Comparison of ENCODE assay signal across 9 mouse cellular contexts in the genomic region with DNA sequence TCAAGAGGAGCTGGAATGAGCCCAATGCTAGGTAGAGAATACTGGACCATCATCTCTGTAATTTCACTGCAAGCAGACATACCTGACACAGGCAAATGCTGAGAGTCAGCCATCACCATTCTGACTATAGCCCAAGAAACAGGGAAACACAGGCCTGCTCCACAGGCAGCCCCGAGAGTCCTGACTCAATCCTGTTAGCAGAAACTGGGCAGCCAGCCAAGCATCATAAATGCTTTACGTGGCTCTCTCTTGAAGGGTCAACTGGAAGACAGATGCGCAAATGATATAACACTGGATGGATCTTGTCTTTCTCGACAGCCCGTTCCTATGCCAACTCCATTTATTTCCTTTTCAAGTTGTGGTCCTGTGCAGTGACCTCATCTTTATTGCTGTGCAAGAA. TPM values are rescaled to one million over a fixed set of nuclear protein-coding genes. Genes with fewer than 3 reads are reported as not detected.
DNase-seq lines count a peak whose midpoint lies in the region; ATAC-seq and TF ChIP-seq lines count a peak whose summit lies in the region.
"Had no signal": no experiment of that assay in that cellular context is flagged by ENCODE, and none has a peak within 500 bp of the region (broad histone marks: within the 10 kb centered on the region; RNA-seq: fewer than 3 reads in every experiment).

No protein-coding gene starts in this region.

- no peak overlapping the region for H3K4me2 ChIP-seq in intestine, embryonic 14.5 days (ENCODE audit: low read length)
- no peak overlapping the region for H3K4me2 ChIP-seq in intestine, postnatal 0 days (replicated peaks; ENCODE audit: low read depth)
- H3K4me2 ChIP-seq in forebrain, postnatal 0 days (ENCODE audit: low read depth), result no peak overlapping the region
- H3K4me2 ChIP-seq in limb, embryonic 15.5 days, result no peak overlapping the region

- no peaks in the 10 kb centered on the region for H3K9me3 ChIP-seq in intestine, embryonic 14.5 days (ENCODE audit: control insufficient read depth, low read length)
- H3K9me3 ChIP-seq in intestine, postnatal 0 days (ENCODE audit: control insufficient read depth), result no peaks in the 10 kb centered on the region
- H3K9me3 ChIP-seq in forebrain, postnatal 0 days (ENCODE audit: low read length), result no peaks in the 10 kb centered on the region
- H3K9me3 ChIP-seq in limb, embryonic 15.5 days, result no peaks in the 10 kb centered on the region

- H3K27ac ChIP-seq in intestine, embryonic 14.5 days (ENCODE audit: low read depth), result no peak overlapping the region
- H3K27ac ChIP-seq in intestine, postnatal 0 days (ENCODE audit: low read depth, low read length), result no peak overlapping the region
- H3K27ac ChIP-seq in forebrain, postnatal 0 days (ENCODE audit: low read depth, low read length), result no peak overlapping the region
- no peak overlapping the region for H3K27ac ChIP-seq in limb, embryonic 15.5 days

- H3K4me3 ChIP-seq in intestine, embryonic 14.5 days (ENCODE audit: low read depth, low read length), result no peak overlapping the region
- no peak overlapping the region for H3K4me3 ChIP-seq in intestine, postnatal 0 days (ENCODE audit: low read depth, low read length)
- no peak overlapping the region for H3K4me3 ChIP-seq in forebrain, postnatal 0 days (ENCODE audit: low read depth, low read length)
- H3K4me3 ChIP-seq in limb, embryonic 15.5 days, result no peak overlapping the region

- no peaks in the 10 kb centered on the region for H3K27me3 ChIP-seq in intestine, embryonic 14.5 days (replicated peaks; ENCODE audit: control insufficient read depth, insufficient read depth, low read length)
- no peaks in the 10 kb centered on the region for H3K27me3 ChIP-seq in intestine, postnatal 0 days (replicated peaks; ENCODE audit: control insufficient read depth, insufficient read depth, low read length)
- no peaks in the 10 kb centered on the region for H3K27me3 ChIP-seq in forebrain, postnatal 0 days (ENCODE audit: insufficient read depth, low read length)
- no peaks in the 10 kb centered on the region for H3K27me3 ChIP-seq in limb, embryonic 15.5 days

- ATAC-seq in intestine, embryonic 14.5 days (replicated peaks; ENCODE audit: low FRiP score, low TSS enrichment, low read depth), result peak; percentile 84
- ATAC-seq in intestine, postnatal 0 days, result no peak
- no peak for ATAC-seq in forebrain, postnatal 0 days
- peak; percentile 74; the same call in 1 of the 2 replicates for ATAC-seq in limb, embryonic 15.5 days (ENCODE audit: insufficient number of reproducible peaks, low FRiP score, low TSS enrichment, low read depth)
- ATAC-seq in frontal cortex, adult (ENCODE audit: low TSS enrichment), result no peak

- H3K9ac ChIP-seq in intestine, embryonic 14.5 days (ENCODE audit: low read length), result no peak overlapping the region
- no peak overlapping the region for H3K9ac ChIP-seq in intestine, postnatal 0 days (ENCODE audit: low read depth, low read length)
- H3K9ac ChIP-seq in forebrain, postnatal 0 days, result no peak overlapping the region
- H3K9ac ChIP-seq in limb, embryonic 15.5 days, result no peak overlapping the region

- H3K4me1 ChIP-seq in intestine, embryonic 14.5 days (replicated peaks; ENCODE audit: control insufficient read depth, insufficient read depth, low read length), result 0 out of 2 replicates have a peak, but pooled peaks cover 5% of the 10 kb centered on the region
- H3K4me1 ChIP-seq in intestine, postnatal 0 days (replicated peaks; ENCODE audit: control insufficient read depth, insufficient read depth, low read length), result no peaks in the 10 kb centered on the region
- H3K4me1 ChIP-seq in forebrain, postnatal 0 days (ENCODE audit: insufficient read depth), result no peaks in the 10 kb centered on the region
- H3K4me1 ChIP-seq in limb, embryonic 15.5 days, result no peaks in the 10 kb centered on the region

- no peak for TF ChIP-seq CTCF in intestine, postnatal 0 days (IDR thresholded peaks at IDR 0.05; ENCODE audit: low read depth)
- no peak for TF ChIP-seq CTCF in forebrain, postnatal 0 days (IDR thresholded peaks at IDR 0.05; ENCODE audit: low read depth)

- WGBS in intestine, embryonic 14.5 days, result 26% methylated on average over 5 of the region's 5 CpGs
- 23% methylated on average over 5 of the region's 5 CpGs for WGBS in intestine, postnatal 0 days
- 30% methylated on average over 5 of the region's 5 CpGs for WGBS in forebrain, postnatal 0 days
- 20% methylated on average over 5 of the region's 5 CpGs for WGBS in limb, embryonic 15.5 days

- peak; percentile 73 for DNase-seq in intestine, embryonic 14.5 days (ENCODE audit: low spot score)
- peak; percentile 16 for DNase-seq in adrenal gland, adult 8-10 months
- DNase-seq in forebrain, postnatal 0 days, result peak; percentile 48
- DNase-seq in layer of hippocampus, postnatal 14 days (ENCODE audit: low spot score in 2 of 2), result no peak
- DNase-seq in ovary, postnatal 10 days (ENCODE audit: low spot score), result no peak

- H3K36me3 ChIP-seq in intestine, embryonic 14.5 days (ENCODE audit: control insufficient read depth, insufficient read depth, low read length), result no peaks in the 10 kb centered on the region
- no peaks in the 10 kb centered on the region for H3K36me3 ChIP-seq in intestine, postnatal 0 days (ENCODE audit: control insufficient read depth, insufficient read depth)
- no peaks in the 10 kb centered on the region for H3K36me3 ChIP-seq in forebrain, postnatal 0 days (ENCODE audit: insufficient read depth)
- H3K36me3 ChIP-seq in limb, embryonic 15.5 days, result no peaks in the 10 kb centered on the region

RNA-seq across cellular contexts. Expression of gene Kcne4, which starts 34.7 kb away (rescaled TPM):
- 4.6 and 5.4 TPM in 2 replicates for polyA plus RNA-seq in intestine, embryonic 14.5 days (2014; fragmentation: Nextera tagmentation; extraction: Ambion mirVana)
- 5.6 and 5.9 TPM in 2 replicates for polyA plus RNA-seq in intestine, postnatal 0 days (2015; fragmentation: Nextera tagmentation; extraction: Ambion mirVana)
- total RNA-seq in adrenal gland, adult 8-10 months (2022), result 1 to 10 TPM; 6.7 to 9.8 (median 8.4) TPM
- total RNA-seq in forebrain, postnatal 0 days (2014; rRNA removed), result 0.77 and 2.0 TPM in 2 replicates
- 1.9 and 3.0 TPM in 2 replicates for polyA plus RNA-seq in forebrain, postnatal 0 days (2015; fragmentation: Nextera tagmentation; extraction: Ambion mirVana)
- 28.8 and 29.6 TPM in 2 replicates for polyA plus RNA-seq in limb, embryonic 15.5 days (2015; fragmentation: Nextera tagmentation; extraction: Ambion mirVana)
- total RNA-seq in layer of hippocampus, postnatal 14 days (2021), result 1 to 10 TPM in 1 of 2 experiments, under 1 TPM in 1; 0.88 to 1.4 TPM
- total RNA-seq: hematopoietic stem cell, adult 5-6 weeks had no signal

Comparison
In these comparisons a context has a peak if more than half of its experiments do, and no peak if none do; other contexts are left out.
1. ATAC-seq: peak in intestine, embryonic 14.5 days (single experiment) and limb, embryonic 15.5 days (single experiment); none in intestine, postnatal 0 days (single experiment), forebrain, postnatal 0 days (single experiment) and frontal cortex, adult (single experiment).
2. DNase-seq: peak in intestine, embryonic 14.5 days (single experiment), adrenal gland, adult 8-10 months (single experiment) and forebrain, postnatal 0 days (single experiment); none in layer of hippocampus, postnatal 14 days (0 of 2) and ovary, postnatal 10 days (single experiment).